Mouse (Mus musculus): Measurements from ENCODE around the gene Mrpl10.

DNA sequence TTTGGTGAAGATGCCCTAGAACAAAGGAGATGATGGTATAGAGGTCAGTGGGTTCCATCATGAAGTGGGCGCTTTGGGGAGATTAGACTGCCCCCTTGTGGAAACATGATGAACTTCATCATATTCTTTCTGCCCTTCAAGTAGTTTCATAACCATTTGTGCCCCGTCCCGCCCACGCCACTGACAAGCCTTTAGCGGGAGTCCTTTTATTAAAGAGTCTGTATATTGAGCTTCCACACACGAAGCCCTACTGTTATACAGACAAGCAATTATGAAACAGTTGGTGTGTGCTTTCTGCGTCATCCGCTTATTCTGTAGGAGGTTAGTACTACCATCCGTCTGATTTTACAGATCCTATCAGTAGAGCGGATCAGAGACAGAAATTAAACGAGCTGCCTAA, 41.6 kb downstream of the Mrpl10 start:
- TF ChIP-seq GATA1 (IDR thresholded peaks at IDR 0.05; ENCODE audit: low read length) (no peak), TAL1 (IDR thresholded peaks at IDR 0.05; ENCODE audit: low read length) (no peak)
